Mouse (Mus musculus) T-helper 17 cell (primary cell): ENCODE data around the gene Grid2ip.
"Not testable (repeated sequence)": the region's sequence is repeated elsewhere in the genome, so short reads cannot be mapped to it uniquely, and the experiment has no call there.

ENCODE experiments used
- in situ Hi-C, 2 experiments: fragments of 300-600 bp; cut with MboI, MseI; formaldehyde crosslinking; loops; 1 replicate in 1 of 2; 2 replicates in 1 of 2; pipeline ENCODE4 v1.15.1; 2025; ENCODE audit warnings: high pct_unique_total_duplicates in 2 of 2

The Grid2ip gene

GRCm38 (mm10) chr5:143361428-143361827 is 4.3 kb downstream of the Grid2ip start:
- in situ Hi-C loops, result loop anchor here (10.0 to 25.0 kb wide), 2 partner anchors 1187 to 1824 kb away; no protein-coding TSS in a partner anchor

- in situ Hi-C loops, result loop anchor here (10.0 to 25.0 kb wide), 2 partner anchors 1189 to 1827 kb away; no protein-coding TSS in a partner anchor
Observed at GRCm38 (mm10) chr5:143363678-143364615, 6.8 kb downstream of the Grid2ip start.

GRCm38 (mm10) chr5:143367931-143368330 is 10.8 kb downstream of the Grid2ip start:
- in situ Hi-C loops, result loop anchor here (10.0 to 25.0 kb wide), 2 partner anchors 1193 to 1831 kb away; no protein-coding TSS in a partner anchor

- in situ Hi-C loops, result loop anchor here (10.0 to 25.0 kb wide), 2 partner anchors 1195 to 1832 kb away; no protein-coding TSS in a partner anchor
Observed at GRCm38 (mm10) chr5:143369611-143370255, 12.6 kb downstream of the Grid2ip start.

- in situ Hi-C loops, result loop anchor here in 1 of 2 experiments (25.0 kb wide), 1 partner anchor 1833 kb away; no protein-coding TSS in a partner anchor
Observed at GRCm38 (mm10) chr5:143370416-143371145, 13.4 kb downstream of the Grid2ip start.

- in situ Hi-C loops, result loop anchor here in 1 of 2 experiments (25.0 kb wide), 1 partner anchor 1834 kb away; no protein-coding TSS in a partner anchor
Observed at GRCm38 (mm10) chr5:143371146-143371510, 14.0 kb downstream of the Grid2ip start.

- in situ Hi-C loops, result loop anchor here in 1 of 2 experiments (25.0 kb wide), 1 partner anchor 1836 kb away; no protein-coding TSS in a partner anchor
Observed at GRCm38 (mm10) chr5:143372818-143373217, 15.7 kb downstream of the Grid2ip start.

GRCm38 (mm10) chr5:143375242-143375641 is 18.1 kb downstream of the Grid2ip start:
- in situ Hi-C loops, result no loop called here

GRCm38 (mm10) chr5:143376156-143376555 is 19.0 kb downstream of the Grid2ip start:
- in situ Hi-C loops, result no loop called here

GRCm38 (mm10) chr5:143386797-143387621 is 29.9 kb downstream of the Grid2ip start:
- in situ Hi-C loops, result no loop called here

- in situ Hi-C loops, result no loop called here
Observed at GRCm38 (mm10) chr5:143394184-143394583, 37.0 kb downstream of the Grid2ip start.

GRCm38 (mm10) chr5:143394966-143395365 is 37.8 kb downstream of the Grid2ip start:
- in situ Hi-C loops, result not testable (repeated sequence)

- in situ Hi-C loops, result no loop called here
Observed at GRCm38 (mm10) chr5:143395649-143396048, 38.5 kb downstream of the Grid2ip start.

GRCm38 (mm10) chr5:143400501-143400900 is 43.4 kb downstream of the Grid2ip start:
- in situ Hi-C loops, result no loop called here

- in situ Hi-C loops, result no loop called here
Observed at GRCm38 (mm10) chr5:143401556-143401955, 44.4 kb downstream of the Grid2ip start.

- in situ Hi-C loops, result no loop called here
Observed at GRCm38 (mm10) chr5:143403221-143404147, 46.3 kb downstream of the Grid2ip start, which contains the start of gene Kdelr2. Kdelr2 (plus strand) TSS chr5:143403838.

- in situ Hi-C loops, result no loop called here
Observed at GRCm38 (mm10) chr5:143404148-143404930, 47.2 kb downstream of the Grid2ip start.

GRCm38 (mm10) chr5:143405200-143405599 is 48.1 kb downstream of the Grid2ip start:
- in situ Hi-C loops, result no loop called here
